Mouse (Mus musculus) kidney, embryonic 14.5 days (tissue): ENCODE measurements around the gene Gm13420. TPM values are rescaled to one million over a fixed set of nuclear protein-coding genes. Genes with fewer than 3 reads are reported as not detected.

Source experiments
- ATAC-seq: fragments of 200-750 bp; cut with Nextera tagmentation; 2 replicates; pipeline ENCODE4 v1.8.0; 2017; ENCODE audit warnings: moderate number of reproducible peaks, mild to moderate bottlenecking, moderate TSS enrichment, moderate library complexity; ENCODE audit not compliant: low FRiP score, low TSS enrichment
- H3K27ac ChIP-seq: fragments of 300-500 bp; sonication (generic); 2 replicates; pipeline ENCODE4 v1.5.1; 2014; ENCODE audit warnings: low read depth, mild to moderate bottlenecking, low read length, moderate library complexity, mixed read lengths
- H3K27me3 ChIP-seq: fragments of 300-500 bp; sonication (generic); 2 replicates; pipeline ENCODE4 v1.6.1; 2014; ENCODE audit warnings: mild to moderate bottlenecking, low read length; ENCODE audit not compliant: control insufficient read depth, insufficient read depth
- H3K36me3 ChIP-seq: fragments of 300-500 bp; sonication (generic); 2 replicates; pipeline ENCODE4 v1.6.1; 2014; ENCODE audit warnings: low read length, mixed read lengths; ENCODE audit not compliant: control insufficient read depth, insufficient read depth
- H3K4me1 ChIP-seq: fragments of 300-500 bp; sonication (generic); 2 replicates; pipeline ENCODE4 v1.6.1; 2014; ENCODE audit warnings: low read length, mixed read lengths; ENCODE audit not compliant: control insufficient read depth, insufficient read depth
- H3K4me2 ChIP-seq: fragments of 300-500 bp; sonication (generic); replicated peaks from 2 replicates; pipeline ENCODE4 v1.6.1; 2014; ENCODE audit warnings: low read depth, mild to moderate bottlenecking, low read length
- H3K4me3 ChIP-seq: fragments of 300-500 bp; sonication (generic); 2 replicates; pipeline ENCODE4 v1.5.1; 2014; ENCODE audit warnings: mild to moderate bottlenecking, low read length
- H3K9ac ChIP-seq: fragments of 300-500 bp; sonication (generic); 2 replicates; pipeline ENCODE4 v1.6.1; 2014; ENCODE audit warnings: low read depth, mild to moderate bottlenecking, low read length, moderate library complexity
- H3K9me3 ChIP-seq: fragments of 300-500 bp; sonication (generic); 2 replicates; pipeline ENCODE4 v1.6.1; 2016; ENCODE audit warnings: low read length; ENCODE audit not compliant: control insufficient read depth
- WGBS: fragments of 180-500 bp; shearing (Covaris S2); extraction: QIAGEN DNeasy Blood & Tissue Kit; methylation state at CpG from one replicate; pipeline ENCODE4 v1.1.7; 2014; 5-methylcytosine and 5-hydroxymethylcytosine counted together
- polyA plus RNA-seq: library from polyadenylated mRNA; unstranded; fragments of >200 nt; fragmentation: Nextera tagmentation; extraction: Ambion mirVana; gene quantifications from 2 replicates; pipeline ENCODE4 v1.2.1, GENCODE M21; 2014

The Gm13420 gene
- polyA plus RNA-seq, 1 experiment from 2014 or later: 1.5 TPM

- Histone ChIP-seq H3K9me3 (no peaks in the 10 kb centered on the region), H3K27me3 (no peaks in the 10 kb centered on the region), H3K36me3 (peaks cover 60% of the 10 kb centered on the region), H3K4me3 (no peak overlapping the region), H3K27ac (no peak overlapping the region), H3K4me2 (no peak overlapping the region), H3K9ac (no peak overlapping the region), H3K4me1 (no peaks in the 10 kb centered on the region)
- no peak for ATAC-seq
Measured at GRCm38 (mm10) chr2:29700898-29701297, 50.6 kb downstream of the Gm13420 start.

GRCm38 (mm10) chr2:29698421-29699290, 52.8 kb downstream of the Gm13420 start:
- Histone ChIP-seq H3K4me2 (no peak overlapping the region), H3K27me3 (no peaks in the 10 kb centered on the region), H3K4me1 (no peaks in the 10 kb centered on the region), H3K9me3 (no peaks in the 10 kb centered on the region), H3K27ac (no peak overlapping the region), H3K9ac (no peak overlapping the region), H3K4me3 (no peak overlapping the region), H3K36me3 (peaks cover 56% of the 10 kb centered on the region)
- ATAC-seq: no peak
- 89% methylated on average over 6 of the region's 6 CpGs for WGBS

- ATAC-seq: no peak
- WGBS: 54% methylated on average over 7 of the region's 7 CpGs
- H3K4me1 ChIP-seq: no peaks in the 10 kb centered on the region
- H3K36me3 ChIP-seq: peaks cover 51% of the 10 kb centered on the region
- H3K9me3 ChIP-seq: no peaks in the 10 kb centered on the region
- H3K27me3 ChIP-seq: no peaks in the 10 kb centered on the region
- no peak overlapping the region for H3K4me3 ChIP-seq
- no peak overlapping the region for H3K4me2 ChIP-seq
- H3K27ac ChIP-seq: no peak overlapping the region
- H3K9ac ChIP-seq: no peak overlapping the region
Measured at GRCm38 (mm10) chr2:29696207-29696800, 55.2 kb downstream of the Gm13420 start.

Other genes starting within 250 kb of the Gm13420 start
- gene Rapgef1, start 132.0 kb downstream of the Gm13420 start, polyA plus RNA-seq: 11.2 and 16.6 TPM in 2 replicates
- 0.41 and 1.0 TPM in 2 replicates for gene Gm13547, start 7.6 kb upstream of the Gm13420 start, polyA plus RNA-seq
- gene Coq4, start 35.8 kb upstream of the Gm13420 start, polyA plus RNA-seq: 44.8 and 47.0 TPM in 2 replicates
- gene Trub2, start 36.8 kb upstream of the Gm13420 start, polyA plus RNA-seq: 36.5 and 41.3 TPM in 2 replicates
- gene Slc27a4, start 50.9 kb upstream of the Gm13420 start, polyA plus RNA-seq: 9.1 and 11.4 TPM in 2 replicates
- 27.3 and 29.2 TPM in 2 replicates for gene Urm1, start 68.4 kb upstream of the Gm13420 start, polyA plus RNA-seq
- gene Cercam, start 117.5 kb upstream of the Gm13420 start, polyA plus RNA-seq: 8.9 and 15.6 TPM in 2 replicates
- 43.8 and 79.9 TPM in 2 replicates for gene Odf2, start 137.5 kb upstream of the Gm13420 start, polyA plus RNA-seq
- 43.8 and 57.9 TPM in 2 replicates for gene Gle1, start 183.7 kb upstream of the Gm13420 start, polyA plus RNA-seq
- gene Sptan1, start 213.9 kb upstream of the Gm13420 start, polyA plus RNA-seq: 121 and 136 TPM in 2 replicates